Mouse (Mus musculus): ENCODE data around the gene Rbfox2.
"Not testable (repeated sequence)": the region's sequence is repeated elsewhere in the genome, so short reads cannot be mapped to it uniquely, and the experiment has no call there.

GRCm38 (mm10) chr15:77059416-77059815, 247.4 kb downstream of the Rbfox2 start:
- not testable (repeated sequence) for TF ChIP-seq CTCF, EP300 (IDR thresholded peaks at IDR 0.05; ENCODE audit: low read depth)

Measured in liver, embryonic 14.5 days (tissue).